Mouse (Mus musculus) stomach, postnatal 0 days (tissue): ENCODE results near the gene C2.

Experiments used
- CTCF ChIP-seq: IDR thresholded peaks from 2 replicates; pipeline ENCODE4 v1.5.1; 2016; ENCODE audit warnings: antibody characterized with exemption, low read depth, mild to moderate bottlenecking, moderate library complexity
- EP300 ChIP-seq: optimal IDR thresholded peaks from 2 replicates; pipeline ENCODE3; 2016; ENCODE audit warnings: antibody characterized with exemption

- TF ChIP-seq CTCF (no peak), EP300 (no peak)
Measured at GRCm38 (mm10) chr17:34861704-34862415, 36.2 kb downstream of the C2 start.
